Mouse (Mus musculus) Patski (cell line): Measurements from ENCODE around the gene Mrpl20. TPM values are rescaled to one million over a fixed set of nuclear protein-coding genes. Genes with fewer than 3 reads are reported as not detected.
A peak's percentile ranks its signal among the peaks of the same experiment; 100 is the strongest.

Source experiments
- ATAC-seq: fragments of 100-300 bp; one replicate; pipeline ENCODE4 v1.8.0; 2021
- CTCF ChIA-PET: fragments of 350-600 bp; sonication (Branson Sonifier 250); formaldehyde crosslinking; loops from one replicate; lab custom pipeline; 2022; ENCODE audit warnings: inconsistent platforms; lab: Charles Lee
- POLR2A ChIA-PET: fragments of 350-600 bp; sonication (Branson Sonifier 250); formaldehyde crosslinking; loops from one replicate; lab custom pipeline; 2022; ENCODE audit warnings: antibody characterized with exemption, inconsistent platforms; lab: Charles Lee
- DNase-seq: peaks from one replicate; pipeline ENCODE4 v3.0.0-alpha.2; 2011; ENCODE audit warnings: low read depth, low spot score
- H3K27me3 ChIP-seq: fragments of 371-371 bp; one replicate; pipeline ENCODE4 v1.5.1; 2021
- CTCF ChIP-seq: fragments of 100-300 bp; IDR thresholded peaks from one replicate; pipeline ENCODE4 v1.5.1; 2021
- in situ Hi-C: fragments of 300-500 bp; cut with MboI; formaldehyde crosslinking; loops from 3 replicates; pipeline ENCODE4 v1.11.1; 2018; ENCODE audit warnings: low pct_unique_long_range_greater_than_20kb, mixed read lengths
- polyA plus RNA-seq: library from polyadenylated mRNA; unstranded; gene quantifications from one replicate; pipeline ENCODE4 v1.2.3, GENCODE M21; 2021

The Mrpl20 gene
- 124 TPM for polyA plus RNA-seq

DNA sequence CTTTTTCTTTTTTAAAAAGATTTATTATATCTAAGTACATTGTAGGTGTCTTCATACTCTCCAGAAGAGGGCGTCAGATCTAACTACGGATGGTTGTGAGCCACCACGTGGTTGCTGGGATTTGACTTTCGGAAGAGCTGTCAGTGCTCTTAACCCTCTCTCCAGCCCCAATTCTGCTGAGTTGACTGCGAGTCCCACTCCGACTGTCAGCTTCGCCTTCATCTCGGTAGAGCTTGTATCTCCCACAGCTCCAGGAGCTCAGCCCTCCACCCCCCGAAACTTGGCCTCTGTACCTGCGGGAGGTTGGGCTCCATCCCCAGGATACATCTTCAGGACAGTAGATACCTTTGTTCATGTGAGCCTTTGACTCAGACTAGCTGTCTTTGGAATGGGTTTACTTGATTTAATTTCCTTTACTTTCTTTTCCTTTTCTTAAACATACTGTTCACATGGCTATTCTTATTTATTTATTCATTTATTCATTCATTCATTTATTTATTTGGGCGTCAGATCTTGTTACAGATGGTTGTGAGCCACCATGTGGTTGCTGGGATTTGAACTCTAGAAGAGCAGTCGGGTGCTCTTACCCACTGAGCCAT, at the start of gene Mrpl20:
Gene Mrpl20 (plus strand): TSS at position 138 of the 599 bp plus-strand sequence.
- ChIA-PET CTCF (interaction anchor here (1.1 to 1.4 kb wide), 4 partner anchors 8 to 23 kb away, joined by 3 to 4 read pairs (median 4); no protein-coding TSS in a partner anchor), POLR2A (interaction anchor here (0.7 kb wide), 1 partner anchor 41 kb away, joined by 3 read pairs; no protein-coding TSS in a partner anchor)
- DNase-seq (peak; percentile 30), ATAC-seq (peak; percentile 47)
- TF ChIP-seq CTCF: no peak
- no peaks in the 10 kb centered on the region for H3K27me3 ChIP-seq
- in situ Hi-C loops: no loop called here

DNA sequence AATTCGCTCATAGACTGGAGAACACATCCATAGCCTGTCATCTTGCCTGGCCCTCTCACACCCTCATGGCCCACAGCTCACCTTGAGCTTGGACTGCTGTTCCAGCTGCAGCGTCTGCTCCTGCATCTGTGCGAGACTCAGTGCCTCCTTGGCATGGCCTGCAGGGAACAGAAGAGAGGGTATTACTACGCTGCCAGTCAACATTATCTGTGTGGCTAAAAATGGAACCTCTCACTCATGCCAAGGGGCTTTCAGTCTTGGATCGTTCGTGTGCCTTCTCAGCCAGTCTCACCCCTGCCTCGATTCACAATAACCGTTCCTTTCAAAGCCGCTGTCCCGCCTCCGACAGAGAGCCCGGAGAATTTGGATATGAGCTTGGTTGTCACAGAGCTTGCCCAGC, 45.7 kb upstream of the Mrpl20 start:
- H3K27me3 ChIP-seq: no peaks in the 10 kb centered on the region
- POLR2A ChIA-PET: no interaction called here
- DNase-seq: no peak
- ATAC-seq: no peak
- in situ Hi-C loops: no loop called here
- TF ChIP-seq CTCF: no peak
- CTCF ChIA-PET: no interaction called here

DNA sequence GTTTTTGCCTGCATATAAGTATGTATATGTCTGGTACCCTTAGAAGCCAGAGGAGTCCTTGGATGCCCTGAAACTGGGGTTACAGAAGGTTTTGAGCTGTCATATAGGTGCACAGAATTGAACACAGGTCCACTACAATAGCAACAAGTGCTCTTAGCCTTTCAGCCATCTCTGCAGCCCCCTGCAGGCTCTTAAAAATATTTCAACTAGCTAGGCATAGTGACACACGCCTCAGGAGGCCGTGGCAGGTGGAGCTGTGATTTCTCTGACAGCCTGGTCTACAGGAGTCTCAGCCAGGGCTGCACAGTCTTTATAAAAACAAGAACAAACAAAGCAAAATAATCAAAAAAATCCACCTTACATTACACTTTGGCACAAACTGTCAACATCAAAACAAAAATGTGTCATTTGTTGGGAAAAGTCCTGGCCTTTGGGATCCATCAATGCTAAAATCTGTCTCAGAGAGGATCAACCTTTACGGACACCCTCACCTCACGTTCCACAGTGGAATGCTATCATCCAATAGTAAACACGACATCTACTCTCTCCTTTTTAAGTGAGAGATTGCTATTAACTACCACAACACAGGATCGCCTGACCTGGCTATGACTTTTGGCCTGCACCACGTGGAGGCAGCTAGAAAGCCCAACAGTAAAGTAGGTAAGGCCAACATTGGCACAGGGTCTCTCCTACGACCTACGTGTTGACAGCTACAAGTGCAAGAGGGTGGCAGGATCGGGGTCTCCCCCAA, 42.6 kb upstream of the Mrpl20 start:
- in situ Hi-C loops: no loop called here
- no peaks in the 10 kb centered on the region for H3K27me3 ChIP-seq
- DNase-seq (no peak), ATAC-seq (no peak)
- POLR2A ChIA-PET: interaction anchor here (0.6 to 2.4 kb wide), 2 partner anchors 16 to 55 kb away, joined by 3 to 6 read pairs; partner anchors contain the start of gene Ssu72
- CTCF ChIA-PET: interaction anchor here (1.2 to 2.0 kb wide), 3 partner anchors 10 to 22 kb away, joined by 4 read pairs; no protein-coding TSS in a partner anchor
- TF ChIP-seq CTCF: no peak

DNA sequence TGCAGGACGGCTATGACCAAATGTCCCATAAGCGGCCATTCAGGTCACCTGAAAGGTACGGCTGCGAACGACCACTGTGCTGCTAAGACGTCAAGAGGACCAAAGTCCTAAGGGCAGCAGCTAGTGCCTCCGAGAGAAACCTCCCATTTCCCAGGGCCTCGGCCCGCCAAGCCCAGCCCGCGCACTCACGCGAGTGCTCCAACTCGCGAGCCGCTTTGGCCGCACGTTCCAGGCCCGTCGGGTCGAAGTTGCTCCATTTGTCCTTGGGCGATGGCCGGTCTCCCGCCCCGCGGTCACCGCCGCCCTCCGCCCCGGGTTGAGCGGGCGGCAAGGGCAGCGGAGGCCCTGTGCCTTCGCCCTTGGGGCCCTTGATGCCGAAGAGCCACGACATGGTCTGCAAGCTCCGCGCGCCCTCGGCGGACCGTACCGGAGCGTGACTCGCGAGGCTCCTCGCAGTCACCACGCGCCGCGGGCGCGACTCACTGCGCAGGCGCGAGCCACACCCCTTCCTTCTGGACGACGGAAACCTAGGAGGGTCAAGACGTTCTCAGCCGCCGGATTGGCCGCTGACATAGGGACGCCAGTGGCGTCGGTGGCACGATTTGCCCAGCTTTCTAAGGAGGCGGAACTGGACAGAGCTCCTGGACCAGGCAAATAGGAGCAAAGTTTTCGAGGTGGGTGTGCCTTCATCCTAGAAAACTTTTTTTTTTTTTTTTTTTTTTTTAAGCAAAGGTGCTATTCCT, 41.9 kb upstream of the Mrpl20 start, which contains the start of gene Atad3a:
Gene Atad3a (minus strand): TSS at position 481 of the 743 bp plus-strand sequence.
- ChIA-PET POLR2A (interaction anchor here (0.6 to 2.4 kb wide), 4 partner anchors 12 to 91 kb away, joined by 3 to 6 read pairs (median 3); partner anchors contain the start of gene Ssu72), CTCF (interaction anchor here (1.0 kb wide), 1 partner anchor 23 kb away, joined by 3 read pairs; no protein-coding TSS in a partner anchor)
- no peaks in the 10 kb centered on the region for H3K27me3 ChIP-seq
- TF ChIP-seq CTCF: no peak
- ATAC-seq (peak; percentile 85), DNase-seq (peak; percentile 93)
- in situ Hi-C loops: no loop called here

DNA sequence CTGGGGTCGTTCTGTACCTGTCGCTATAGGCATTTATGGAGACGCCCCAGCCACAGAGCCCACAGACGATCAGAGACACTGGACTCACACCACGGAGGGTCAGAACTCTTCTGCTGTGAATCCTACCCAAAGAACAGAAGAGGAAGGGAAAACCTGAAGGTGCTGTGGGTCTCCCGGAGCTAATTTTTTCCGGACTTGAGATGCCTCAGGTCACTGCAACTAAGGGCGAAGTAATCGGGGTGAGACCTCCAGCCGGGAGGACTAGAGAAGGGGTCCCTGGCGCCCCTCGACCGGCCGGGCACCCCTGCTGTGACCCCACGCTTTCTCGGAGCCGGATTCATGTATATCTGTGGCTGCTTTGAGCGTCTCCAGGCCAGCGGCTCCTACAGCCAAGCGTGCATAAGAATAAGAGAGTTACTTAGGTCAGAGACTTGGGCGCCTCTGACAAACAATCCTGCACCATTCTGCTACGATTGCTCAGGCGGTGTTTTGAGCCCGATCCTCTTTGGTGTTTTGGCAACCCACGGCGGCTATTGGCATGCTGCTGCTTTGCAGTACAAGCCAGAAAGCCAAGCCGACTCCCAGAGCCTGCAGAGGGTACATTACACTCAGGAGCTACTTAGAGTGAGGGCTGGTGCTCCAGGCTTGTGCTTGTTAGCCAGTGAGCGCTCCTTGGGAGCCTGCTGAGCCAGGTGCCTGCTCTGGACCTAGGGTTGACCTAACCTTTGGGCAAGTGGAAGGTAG, 41.1 kb upstream of the Mrpl20 start:
- ChIA-PET POLR2A (interaction anchor here (0.6 kb wide), 1 partner anchor 90 kb away, joined by 3 read pairs; no protein-coding TSS in a partner anchor), CTCF (interaction anchor here (1.0 kb wide), 1 partner anchor 22 kb away, joined by 3 read pairs; no protein-coding TSS in a partner anchor)
- ATAC-seq (peak; percentile 26), DNase-seq (no peak)
- TF ChIP-seq CTCF: no peak
- H3K27me3 ChIP-seq: no peaks in the 10 kb centered on the region
- in situ Hi-C loops: no loop called here

DNA sequence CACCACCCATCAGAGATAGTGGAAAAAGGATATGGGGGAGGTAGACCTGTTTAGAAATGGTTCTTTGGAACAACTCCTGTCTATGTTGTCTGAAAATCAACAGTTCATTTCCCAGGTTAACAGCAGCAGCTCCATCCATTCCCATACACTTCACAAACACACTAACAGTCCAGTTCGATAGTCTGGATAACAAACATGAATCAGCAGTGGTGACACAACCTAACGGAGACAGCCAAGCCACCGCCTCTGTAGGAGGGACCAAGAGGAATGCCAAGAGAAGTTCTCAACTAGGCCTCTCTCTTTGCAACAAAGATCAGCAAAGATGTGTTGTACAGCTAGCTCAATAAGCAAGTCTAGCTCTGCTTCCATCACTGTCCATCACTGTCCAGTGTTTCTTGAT, 40.3 kb upstream of the Mrpl20 start:
- POLR2A ChIA-PET: no interaction called here
- no peak for TF ChIP-seq CTCF

DNA sequence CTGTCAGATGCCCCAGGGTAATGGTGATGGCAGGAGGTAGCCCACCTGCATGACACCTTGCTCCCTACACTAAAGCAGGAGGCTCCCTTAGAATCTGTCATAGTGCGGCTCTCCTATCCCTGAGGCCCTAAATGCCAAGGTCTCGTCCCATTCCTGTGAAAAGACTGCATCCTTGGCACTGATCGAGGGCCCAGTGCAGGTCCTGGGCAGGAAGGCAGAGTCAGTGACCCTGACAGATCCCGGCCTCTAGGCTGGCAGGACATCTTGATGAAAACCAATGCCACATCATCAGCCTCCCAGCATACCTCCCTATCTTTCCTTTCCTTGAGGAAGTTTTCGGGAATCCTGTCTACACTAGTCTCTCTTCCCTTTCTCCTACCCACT, 33.2 kb upstream of the Mrpl20 start:
- TF ChIP-seq CTCF: no peak
- POLR2A ChIA-PET: no interaction called here
- in situ Hi-C loops: no loop called here
- ATAC-seq: no peak
- CTCF ChIA-PET: no interaction called here
- no peak for DNase-seq
- H3K27me3 ChIP-seq: no peaks in the 10 kb centered on the region

More for the DNA sequence above, 40.3 kb upstream of the Mrpl20 start:
- no peak for DNase-seq
- in situ Hi-C loops: no loop called here
- no peak for ATAC-seq
- no peaks in the 10 kb centered on the region for H3K27me3 ChIP-seq
- CTCF ChIA-PET: no interaction called here

DNA sequence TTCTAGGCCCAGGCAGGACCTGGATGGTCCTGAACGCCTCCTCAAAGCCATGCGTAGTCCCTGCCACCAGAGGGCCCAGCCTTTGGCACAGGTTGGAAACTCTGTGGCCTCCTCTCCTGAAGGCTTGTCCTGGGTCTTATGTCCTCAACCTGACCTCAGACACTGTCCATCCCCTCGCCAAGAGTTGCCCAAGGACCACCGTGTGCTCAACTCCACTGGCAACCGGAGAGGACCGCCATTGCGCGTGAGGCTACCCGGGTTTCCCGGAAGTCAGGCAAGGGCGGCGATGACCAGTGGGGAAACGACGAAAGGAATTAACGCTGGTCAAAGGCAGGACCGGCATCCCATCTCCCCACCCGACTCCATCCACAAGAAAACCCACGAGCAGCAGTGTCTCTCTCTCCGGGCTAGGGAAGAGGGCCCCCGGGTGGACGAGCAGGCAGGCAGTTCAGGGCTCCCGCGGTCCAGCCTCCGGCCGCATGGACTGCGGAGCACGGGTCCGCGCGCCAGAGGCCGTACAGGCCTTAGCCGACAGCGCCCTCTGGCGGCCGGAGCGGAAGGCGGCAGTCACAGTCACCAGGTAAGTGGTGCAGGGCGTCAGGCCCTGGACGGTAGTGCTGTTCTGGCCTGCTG, 32.7 kb upstream of the Mrpl20 start:
- TF ChIP-seq CTCF: no peak
- CTCF ChIA-PET: interaction anchor here (1.0 to 1.4 kb wide), 2 partner anchors 11 to 14 kb away, joined by 4 read pairs; no protein-coding TSS in a partner anchor
- H3K27me3 ChIP-seq: no peaks in the 10 kb centered on the region
- DNase-seq (no peak), ATAC-seq (peak; percentile 67)
- POLR2A ChIA-PET: no interaction called here
- in situ Hi-C loops: loop anchor here (10.0 kb wide), 1 partner anchor 285 kb away; no protein-coding TSS in a partner anchor

DNA sequence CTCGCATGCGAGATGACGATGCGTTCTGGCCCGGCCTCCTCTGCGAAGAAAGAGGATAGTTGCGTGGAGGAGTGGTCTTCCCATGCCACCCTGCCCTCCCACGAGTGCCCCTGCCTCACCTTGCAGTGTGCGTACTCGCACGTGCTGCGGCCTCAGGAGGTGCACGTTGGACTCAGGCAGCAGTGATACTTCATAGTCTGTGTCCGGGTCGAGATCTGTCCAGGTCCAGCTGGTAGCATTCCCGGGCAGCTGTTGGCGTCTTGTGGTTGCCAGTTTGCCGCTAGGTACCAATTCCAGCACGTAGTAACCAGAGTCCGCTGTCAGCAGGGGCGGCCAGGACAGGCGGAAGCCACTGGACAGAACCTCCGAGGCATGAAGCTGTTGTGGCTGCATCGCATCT, 32.1 kb upstream of the Mrpl20 start:
- DNase-seq (no peak), ATAC-seq (no peak)
- no peak for TF ChIP-seq CTCF
- CTCF ChIA-PET: interaction anchor here (1.0 to 1.4 kb wide), 2 partner anchors 11 to 13 kb away, joined by 4 read pairs; no protein-coding TSS in a partner anchor
- in situ Hi-C loops: loop anchor here (10.0 kb wide), 1 partner anchor 286 kb away; no protein-coding TSS in a partner anchor
- POLR2A ChIA-PET: no interaction called here
- H3K27me3 ChIP-seq: no peaks in the 10 kb centered on the region
